Mouse (Mus musculus): ENCODE measurements around the gene Pax6.

The Pax6 gene

GRCm38 (mm10) chr2:105684991-105685650, 16.4 kb downstream of the Pax6 start:
- peak; percentile 24 to 59 for DNase-seq

DNA sequence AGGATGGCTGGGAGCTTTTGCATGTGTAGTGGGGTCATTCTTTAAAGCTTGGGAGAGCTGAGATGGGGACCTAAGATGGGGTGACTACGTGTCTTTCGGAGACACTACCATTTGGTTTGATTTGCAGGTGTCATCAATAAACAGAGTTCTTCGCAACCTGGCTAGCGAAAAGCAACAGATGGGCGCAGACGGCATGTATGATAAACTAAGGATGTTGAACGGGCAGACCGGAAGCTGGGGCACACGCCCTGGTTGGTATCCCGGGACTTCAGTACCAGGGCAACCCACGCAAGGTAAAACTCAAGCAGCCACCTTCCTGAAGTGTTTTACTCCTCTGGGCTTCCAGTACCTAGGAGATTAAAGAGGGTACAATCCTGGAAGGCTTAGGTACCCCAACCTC, 17.0 kb downstream of the Pax6 start:
- DNase-seq: peak; percentile 62 to 70

DNA sequence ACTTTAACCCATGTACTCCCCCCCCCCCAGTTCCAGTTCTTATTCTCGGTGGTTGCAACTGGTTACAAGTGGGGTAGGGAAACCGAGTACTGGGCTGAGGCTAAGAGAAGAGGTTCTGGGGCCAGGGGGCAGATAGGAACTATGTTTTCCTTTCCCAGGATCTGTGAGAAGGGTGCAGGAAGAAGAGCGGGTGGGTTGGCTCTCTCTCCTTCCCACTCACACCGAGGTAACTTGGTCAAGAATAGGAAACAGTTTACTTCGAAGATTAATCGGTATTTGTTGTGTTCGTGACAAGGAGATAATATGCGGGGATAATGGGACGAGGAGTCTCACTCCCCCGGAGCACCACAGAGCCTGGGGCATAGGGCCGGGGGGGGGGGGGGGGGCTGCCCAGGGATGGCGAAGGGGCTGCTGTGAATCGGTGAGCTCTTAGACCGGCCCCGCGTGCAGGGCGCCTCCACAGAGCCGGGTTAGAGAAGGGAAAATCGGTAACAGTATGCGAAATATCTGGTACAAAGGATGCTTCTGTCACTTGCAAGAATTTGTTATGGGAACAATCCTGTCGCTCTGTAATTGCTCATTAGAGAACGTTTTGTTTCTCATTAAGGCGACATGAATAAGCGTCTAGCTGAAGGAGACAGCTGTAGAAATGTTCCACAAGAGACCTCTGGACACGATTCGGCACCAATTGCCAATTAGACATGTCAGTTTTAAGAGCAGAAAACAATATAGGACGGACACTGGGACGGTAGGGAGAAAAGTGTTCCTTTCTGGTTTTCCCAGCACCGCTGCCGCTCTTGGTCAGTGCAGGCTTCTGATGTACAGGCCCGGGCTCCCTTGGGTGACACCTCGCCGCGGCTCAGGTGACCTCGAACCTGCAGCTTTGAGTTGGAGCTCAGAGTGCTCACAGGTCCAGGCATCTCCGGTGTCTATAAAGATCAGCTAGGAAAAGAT, 17.9 kb downstream of the Pax6 start:
- peak; percentile 32 to 66 for DNase-seq

- peak; percentile 85 to 89 for DNase-seq
Observed at GRCm38 (mm10) chr2:105687317-105687991, 18.8 kb downstream of the Pax6 start.

- DNase-seq: peak; percentile 37 to 69
Observed at GRCm38 (mm10) chr2:105688011-105688410, 19.3 kb downstream of the Pax6 start.

- peak; percentile 70 for DNase-seq
Observed at GRCm38 (mm10) chr2:105688436-105689303, 20.0 kb downstream of the Pax6 start.

DNA sequence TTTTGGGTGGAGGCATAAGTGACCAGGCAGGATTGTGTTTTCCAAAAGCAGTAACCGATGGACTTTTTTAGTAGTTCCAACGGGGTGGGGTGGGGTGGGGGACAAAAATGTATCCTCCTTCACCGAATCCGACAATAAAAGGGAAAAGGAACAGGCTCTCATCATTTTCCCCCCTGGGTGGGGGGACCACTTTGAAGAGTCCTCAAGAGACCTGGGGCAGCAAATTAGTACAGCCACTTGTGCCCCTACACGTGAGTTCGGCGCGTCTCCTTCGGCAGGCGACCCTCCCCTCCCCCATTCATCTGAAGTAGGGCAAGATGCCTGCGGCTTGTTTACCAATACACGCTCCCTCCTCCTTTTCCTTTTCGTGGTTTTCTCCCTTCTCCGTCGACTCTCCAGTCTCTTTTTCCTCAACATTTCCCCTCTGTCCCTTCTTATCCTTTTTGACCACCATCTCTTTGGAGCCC, 20.6 kb downstream of the Pax6 start:
- peak; percentile 56 to 66 for DNase-seq

DNA sequence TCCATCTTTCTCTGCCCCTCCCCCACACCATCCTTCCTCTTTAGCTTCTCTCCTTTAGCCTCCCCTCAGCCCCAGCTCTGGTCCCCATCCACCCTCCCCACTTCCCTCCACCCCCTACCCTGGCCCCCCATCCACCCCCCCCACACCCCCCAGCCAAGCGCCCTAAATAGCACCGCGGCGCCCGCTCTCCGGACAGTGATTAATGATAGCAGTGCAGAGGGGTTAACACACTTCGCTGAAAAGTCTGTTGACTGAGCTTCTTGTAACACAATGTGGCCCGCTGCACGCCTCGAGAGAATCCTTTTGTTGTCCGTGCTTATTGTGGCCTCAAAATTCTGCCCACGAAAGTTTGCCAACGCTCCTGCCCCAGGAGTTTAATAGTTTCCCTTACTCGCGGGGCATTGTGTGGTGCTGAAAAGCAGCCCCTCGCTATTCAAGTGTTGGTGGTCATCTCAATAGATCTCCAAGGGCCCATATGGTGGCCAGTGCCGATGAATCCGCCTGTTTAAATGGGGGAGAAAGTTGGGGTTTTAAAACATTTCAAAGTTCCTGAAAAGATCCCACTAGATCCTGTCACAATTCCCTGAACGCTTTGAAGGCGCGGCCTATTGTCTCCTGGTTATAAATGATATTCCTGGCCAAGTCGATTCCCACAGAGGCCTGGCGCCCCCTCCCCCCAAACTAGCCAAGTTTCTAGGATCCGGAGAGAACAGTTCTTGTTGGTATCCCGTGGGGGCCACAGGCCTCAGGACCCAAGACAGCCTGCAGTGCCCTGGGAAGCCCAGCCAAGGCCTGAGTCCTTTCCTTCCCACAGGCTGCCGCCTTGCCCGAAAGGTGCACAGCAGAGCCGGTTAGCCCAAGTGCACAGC, 21.3 kb downstream of the Pax6 start:
- peak; percentile 57 to 68 for DNase-seq

DNA sequence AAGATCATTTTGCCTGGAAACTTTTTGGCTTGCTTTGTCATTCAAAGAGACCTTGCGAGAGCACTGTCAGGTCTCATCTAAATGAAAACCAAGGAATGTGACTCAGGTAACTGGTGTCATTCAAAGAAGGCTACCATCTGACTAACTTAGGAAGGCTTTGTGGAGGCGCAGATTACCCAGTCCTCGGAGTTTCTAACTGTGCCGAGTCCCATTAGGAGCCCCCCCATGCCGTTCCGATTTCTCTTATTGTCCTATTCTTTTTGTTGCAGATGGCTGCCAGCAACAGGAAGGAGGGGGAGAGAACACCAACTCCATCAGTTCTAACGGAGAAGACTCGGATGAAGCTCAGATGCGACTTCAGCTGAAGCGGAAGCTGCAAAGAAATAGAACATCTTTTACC, 22.6 kb downstream of the Pax6 start:
- DNase-seq: no peak

GRCm38 (mm10) chr2:105697741-105698140, 29.0 kb downstream of the Pax6 start:
- no peak for DNase-seq

GRCm38 (mm10) chr2:105698631-105699030, 29.9 kb downstream of the Pax6 start:
- peak in 1 of 2 experiments; percentile 21 for DNase-seq

GRCm38 (mm10) chr2:105701781-105702180, 33.1 kb downstream of the Pax6 start:
- peak in 1 of 2 experiments; percentile 4 for DNase-seq

GRCm38 (mm10) chr2:105702586-105702985, 33.9 kb downstream of the Pax6 start:
- DNase-seq: peak; percentile 20 to 47

GRCm38 (mm10) chr2:105705320-105705719, 36.6 kb downstream of the Pax6 start:
- no peak for DNase-seq

DNA sequence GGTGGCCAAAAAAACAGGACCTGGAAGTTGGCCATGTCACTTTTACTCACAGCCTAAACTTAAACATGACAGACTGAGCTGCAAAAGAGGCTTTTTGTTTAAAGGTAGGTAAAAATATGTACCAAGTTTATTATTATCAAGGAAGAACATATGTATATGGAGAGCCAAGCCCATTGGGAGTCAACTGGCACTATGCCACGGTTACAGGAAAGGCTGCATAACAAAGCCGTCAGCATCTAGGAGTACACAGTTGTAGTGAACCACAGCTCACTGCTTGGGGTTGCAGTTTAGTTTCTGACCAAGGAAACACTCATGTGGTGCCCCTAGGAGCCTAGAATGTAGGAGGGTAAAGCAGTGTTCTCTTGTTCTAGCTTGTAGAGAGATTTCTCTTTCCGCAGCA, 40.4 kb downstream of the Pax6 start:
- peak; percentile 61 to 62 for DNase-seq

DNA sequence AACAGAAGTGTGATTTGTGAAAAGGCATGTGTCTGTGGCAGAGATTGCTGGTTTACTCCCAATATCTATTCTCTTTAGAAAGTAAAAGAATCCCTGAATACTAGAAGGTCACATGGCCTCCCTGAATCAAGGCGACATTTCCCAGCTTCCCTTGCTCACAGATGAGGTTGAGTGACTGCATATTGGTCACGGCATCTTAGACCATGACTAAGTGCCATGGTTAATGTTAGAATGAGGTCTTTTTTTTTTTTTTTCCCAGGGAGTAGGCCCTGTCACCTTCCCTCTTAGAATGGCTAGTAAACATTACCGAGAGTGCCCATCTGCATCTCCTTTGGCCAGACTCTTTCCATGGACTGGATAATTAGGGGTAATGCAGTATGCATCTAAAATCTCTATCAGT, 41.8 kb downstream of the Pax6 start:
- DNase-seq: no peak

DNA sequence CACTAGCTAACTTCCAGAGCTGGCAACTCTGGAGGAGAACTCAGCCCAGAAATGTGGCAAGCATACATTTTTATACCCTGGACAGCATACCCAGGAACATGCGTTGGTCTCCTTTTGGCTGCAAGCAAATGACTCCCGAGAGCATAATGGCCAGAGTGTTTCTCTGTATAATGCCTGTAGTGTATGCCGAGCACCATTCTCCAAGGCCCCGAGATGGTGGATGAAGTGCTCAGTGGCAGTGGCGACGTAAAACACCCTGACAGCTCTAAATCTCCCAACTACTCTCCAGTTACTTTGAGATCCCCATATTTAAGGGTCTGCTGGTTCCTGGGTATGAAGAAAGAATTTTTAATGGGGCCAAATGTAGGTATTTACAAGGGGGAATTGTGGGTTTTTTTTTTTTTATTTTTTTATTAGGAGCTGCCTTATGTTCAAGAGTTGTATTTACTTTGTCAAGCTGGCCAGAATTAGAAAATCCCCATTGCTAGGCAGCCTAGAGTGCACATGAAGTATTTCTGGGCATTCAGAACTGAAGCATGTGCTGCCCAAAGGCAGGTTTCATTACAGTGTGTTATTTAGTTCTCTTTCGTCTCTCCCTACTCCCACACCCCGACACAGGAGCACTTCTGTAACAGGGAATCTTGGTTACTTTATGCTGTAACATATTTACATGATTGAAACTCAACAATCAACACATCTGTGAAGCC, 46.9 kb downstream of the Pax6 start:
- DNase-seq: no peak

- DNase-seq: no peak
Observed at GRCm38 (mm10) chr2:105726657-105727056, 58.0 kb downstream of the Pax6 start.

DNA sequence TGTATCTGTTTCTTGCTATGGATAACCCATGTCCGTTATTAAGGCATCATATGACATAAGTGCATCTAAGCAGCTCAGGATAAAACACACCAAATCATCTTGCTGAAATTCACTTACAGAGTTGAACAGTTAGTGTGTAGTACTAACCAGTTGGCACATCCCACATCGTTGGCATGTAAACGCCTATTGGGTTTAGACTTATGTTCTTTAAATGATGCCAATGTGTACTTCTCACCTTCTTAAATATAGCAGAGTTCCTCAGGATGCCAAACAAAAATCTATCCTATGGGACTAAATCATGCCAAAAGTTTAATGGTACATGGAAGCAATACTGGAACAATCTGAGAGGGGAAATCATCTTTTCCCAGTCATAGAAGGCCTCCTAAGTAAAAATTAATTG, 62.0 kb downstream of the Pax6 start:
- DNase-seq: no peak

GRCm38 (mm10) chr2:105736166-105736565, 67.5 kb downstream of the Pax6 start:
- no peak for DNase-seq

DNA sequence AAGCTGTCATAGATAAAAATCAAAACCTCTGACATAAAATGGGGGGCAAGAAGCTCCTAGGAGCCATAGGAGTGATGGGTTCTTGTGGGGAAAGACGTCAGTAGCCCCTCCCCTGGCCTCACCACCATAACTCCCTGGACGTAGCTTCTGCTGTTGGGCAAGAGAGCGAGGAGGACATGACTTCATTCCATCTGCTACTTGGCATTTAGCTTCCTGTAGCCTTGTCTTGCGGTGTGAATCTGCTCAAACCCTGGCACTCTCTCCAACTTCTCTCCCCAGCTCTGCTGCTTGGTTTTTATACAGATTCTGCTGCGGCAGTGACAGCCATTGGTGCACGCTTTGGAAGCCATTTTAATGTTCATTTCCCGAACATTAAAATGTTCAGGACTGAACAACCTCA, 78.2 kb downstream of the Pax6 start:
- DNase-seq: peak; percentile 53 to 72
